Mouse (Mus musculus): ENCODE data around the gene Slc38a6.

- TF ChIP-seq EP300 (IDR thresholded peaks at IDR 0.05; ENCODE audit: low read depth) (no peak), CTCF (IDR thresholded peaks at IDR 0.05; ENCODE audit: low read depth) (no peak)
Observed at GRCm38 (mm10) chr12:73368868-73369608, 82.5 kb downstream of the Slc38a6 start.

All from liver, postnatal 0 days (tissue).